Mouse (Mus musculus) layer of hippocampus, adult 6 months (tissue): ENCODE data around the gene Tcf7l1. TPM values are rescaled to one million over a fixed set of nuclear protein-coding genes. Genes with fewer than 3 reads are reported as not detected.

Source experiments
- long read RNA-seq, 2 experiments: library from polyadenylated mRNA; unstranded; transcript quantifications; one replicate each; pipeline ENCODE4 v2.0.0; 2019 to 2020
- polyA plus RNA-seq: library from polyadenylated mRNA; unstranded; fragments of <200 nt; fragmentation: Nextera tagmentation; gene quantifications from 2 replicates; pipeline ENCODE4 v1.2.3, GENCODE M21; 2021

The Tcf7l1 gene
- 0.93 and 1.1 TPM in 2 replicates for polyA plus RNA-seq
- long read RNA-seq, experiment 1, partial matches to known transcripts: 0 of 1 reads
- long read RNA-seq, experiment 1, other reads (novel, unspliced or antisense): 1 of 1 reads
- long read RNA-seq, experiment 2, partial matches to known transcripts: 2 of 2 reads
- long read RNA-seq, experiment 2, other reads (novel, unspliced or antisense): 0 of 2 reads

GRCm38 (mm10) chr6:72788892-72789699, at the start of gene Tcf7l1:
Gene Tcf7l1 (minus strand): TSS chr6:72789254.

GRCm38 (mm10) chr6:72616643-72617288, 172.3 kb downstream of the Tcf7l1 start, which contains the start of gene Tgoln1:
Gene Tgoln1 (minus strand): TSS chr6:72617000.

GRCm38 (mm10) chr6:72597956-72598753, 190.9 kb downstream of the Tcf7l1 start, which contains the start of the genes Elmod3 and Retsat:
Gene Elmod3 (minus strand): TSS chr6:72598413.
Gene Retsat (plus strand): TSS chr6:72598475.

Other genes with a start within 250 kb of the Tcf7l1 start
- gene Capg, start 244.9 kb downstream of the Tcf7l1 start, polyA plus RNA-seq: 8.3 and 11.5 TPM in 2 replicates
- 19.8 and 24.0 TPM in 2 replicates for gene Elmod3, start 190.8 kb downstream of the Tcf7l1 start, polyA plus RNA-seq
- gene Retsat, start 190.8 kb downstream of the Tcf7l1 start, polyA plus RNA-seq: 22.7 and 24.6 TPM in 2 replicates
- 28.3 and 33.3 TPM in 2 replicates for gene Tgoln1, start 172.3 kb downstream of the Tcf7l1 start, polyA plus RNA-seq
- gene Kcmf1, start 110.7 kb upstream of the Tcf7l1 start, polyA plus RNA-seq: 8.6 and 9.2 TPM in 2 replicates
- 1,223 and 1,597 TPM in 2 replicates for gene Tmsb10, start 169.5 kb upstream of the Tcf7l1 start, polyA plus RNA-seq